Mouse (Mus musculus) kidney, postnatal 14 days (tissue): ENCODE measurements around the gene Igfbp4.

Experiments used
- DNase-seq: peaks from one replicate; pipeline ENCODE4 v3.0.0; 2022; ENCODE audit warnings: mixed read lengths

Gene Igfbp4

DNA sequence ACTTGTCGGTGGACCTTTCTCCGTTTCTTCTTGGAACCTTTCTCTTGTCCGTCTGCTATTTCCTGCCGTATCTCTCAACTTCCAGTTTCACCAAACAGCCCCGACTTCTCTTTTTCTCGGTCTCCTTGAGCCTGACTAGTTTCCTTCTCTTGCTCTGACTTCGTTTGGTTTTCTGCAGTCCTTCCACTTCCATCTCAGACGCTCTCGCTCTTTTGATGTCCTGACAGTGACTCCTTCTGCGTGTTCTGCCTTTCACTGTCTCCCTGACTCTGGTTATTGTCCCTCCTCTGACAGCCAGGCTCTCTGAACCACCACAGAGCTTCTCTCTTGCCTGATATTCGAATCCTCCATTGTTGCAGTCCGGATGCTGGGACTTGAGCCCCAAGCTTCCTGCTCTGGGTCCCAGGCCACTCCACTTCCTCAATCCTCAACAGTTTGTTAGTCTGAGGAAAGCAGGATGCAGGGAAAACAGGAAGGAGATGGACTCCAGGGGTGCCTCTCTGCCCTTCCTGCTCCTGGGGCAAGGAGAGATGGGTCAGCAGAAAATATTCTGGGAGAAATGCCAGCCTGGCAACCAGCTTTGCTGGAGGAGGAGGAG, 1.9 kb downstream of the Igfbp4 start:
- DNase-seq: peak; percentile 86

DNA sequence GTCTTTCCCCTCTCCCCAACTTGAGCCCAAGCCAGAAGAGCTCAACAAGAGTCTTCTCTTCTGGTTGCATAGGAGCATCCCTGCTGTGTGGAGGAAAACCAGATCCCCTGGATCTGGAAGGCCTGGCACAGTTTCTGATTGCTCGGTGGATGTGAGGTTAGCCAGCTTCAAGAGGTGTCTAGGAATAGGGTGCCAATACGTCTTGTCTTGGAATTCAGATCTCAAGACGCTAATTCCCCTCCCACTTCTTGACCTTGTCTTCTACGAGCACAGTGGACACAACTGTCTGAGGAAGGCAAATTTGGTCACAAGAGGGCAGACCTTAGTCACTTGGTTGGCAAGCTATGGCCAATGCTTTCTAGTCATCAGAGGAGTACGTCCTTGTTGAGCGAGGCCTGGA, 2.6 kb downstream of the Igfbp4 start:
- no peak for DNase-seq

DNA sequence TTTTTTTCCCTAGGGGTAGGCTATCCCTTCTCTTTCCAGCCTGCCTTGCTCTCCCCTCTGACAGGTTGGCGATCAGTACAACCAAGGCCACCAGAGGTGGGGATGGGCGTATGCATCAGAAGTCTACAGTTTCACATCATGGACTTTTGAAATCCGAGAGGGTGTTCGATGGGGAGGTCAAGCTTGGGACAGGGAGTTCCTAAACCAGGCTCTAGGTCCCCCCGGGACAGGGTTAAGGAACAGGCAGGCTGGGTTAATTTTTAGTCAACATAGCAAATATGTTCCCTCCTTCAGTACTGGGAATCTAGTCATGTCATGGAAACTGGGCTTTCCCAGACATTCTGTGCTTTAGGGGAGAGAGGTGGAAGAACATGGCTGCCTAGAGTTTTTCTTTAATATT, 3.3 kb downstream of the Igfbp4 start:
- DNase-seq: peak; percentile 79

DNA sequence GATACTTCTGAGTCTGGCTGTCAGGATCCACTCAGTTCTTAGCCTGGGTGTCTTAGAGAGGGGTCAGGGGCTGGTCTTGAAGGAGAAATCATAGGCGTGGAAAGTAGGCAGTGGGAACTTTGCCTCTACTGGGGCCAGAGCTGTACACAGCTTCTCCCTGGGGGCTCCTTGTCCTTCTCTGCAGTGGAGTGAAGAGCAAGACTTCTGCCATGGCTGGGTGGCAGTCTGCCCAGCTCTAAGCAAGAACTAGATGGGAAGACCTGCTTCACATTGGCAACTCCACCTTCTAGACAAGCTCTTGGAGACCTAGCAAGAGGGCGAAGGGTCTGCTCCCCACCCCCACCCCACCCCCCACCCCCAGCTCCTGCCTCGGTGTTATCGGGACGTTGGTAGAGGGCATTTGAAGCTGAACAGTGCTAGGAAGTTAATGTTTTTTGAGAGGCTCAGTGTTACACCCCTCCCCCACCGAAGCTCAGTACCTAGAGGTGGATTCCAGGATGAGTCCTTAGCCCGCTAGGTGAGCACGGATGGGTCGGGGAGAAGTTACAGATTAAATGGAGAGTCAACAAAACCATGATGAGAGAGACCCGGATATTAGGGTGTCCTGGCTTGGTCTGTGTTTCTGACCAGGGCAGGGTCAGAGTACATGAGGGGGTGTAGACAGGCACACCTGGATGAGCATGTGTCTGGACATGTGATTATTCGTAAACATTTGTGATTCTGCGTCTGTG, 4.3 kb downstream of the Igfbp4 start:
- peak; percentile 86 for DNase-seq

DNA sequence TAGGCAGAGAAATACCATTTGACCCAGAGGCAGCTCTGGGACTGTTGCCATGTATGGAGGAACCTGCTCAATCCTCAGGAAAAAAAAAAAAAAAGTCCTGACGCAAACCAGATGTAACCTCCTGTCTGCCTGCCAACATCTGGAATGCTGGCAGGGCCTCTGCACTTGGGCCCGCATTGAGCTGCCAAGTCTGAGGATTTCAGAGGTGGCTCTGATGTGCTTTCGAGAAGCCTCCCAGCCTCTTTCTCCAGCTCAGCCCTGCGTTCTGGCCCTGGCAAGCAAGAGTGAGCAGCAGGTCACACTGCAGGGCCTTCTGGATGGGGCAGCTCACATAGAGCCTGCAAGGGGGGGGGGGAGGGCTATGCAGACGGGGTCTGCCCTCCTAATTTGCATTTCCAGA, 6.1 kb downstream of the Igfbp4 start:
- DNase-seq: peak; percentile 81

DNA sequence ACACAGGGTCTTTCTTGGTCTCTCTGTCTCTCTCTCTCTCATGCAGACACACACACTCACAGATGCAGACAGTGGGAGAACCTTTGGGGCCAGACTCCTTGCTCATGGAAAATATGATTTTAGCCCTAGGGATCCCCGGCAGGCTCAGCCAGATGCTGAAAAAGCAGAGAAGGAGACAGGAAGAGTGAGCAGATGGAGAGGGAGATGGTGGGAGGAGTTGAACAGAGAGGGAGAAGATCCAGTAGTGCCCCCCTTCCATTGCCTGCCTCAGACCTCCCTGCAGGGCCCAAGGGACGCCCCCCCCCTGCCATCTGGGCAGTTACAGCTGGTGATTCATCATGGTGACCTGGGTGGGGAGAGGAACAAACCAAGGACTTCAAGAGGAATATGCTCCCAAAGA, 6.6 kb downstream of the Igfbp4 start:
- no peak for DNase-seq

DNA sequence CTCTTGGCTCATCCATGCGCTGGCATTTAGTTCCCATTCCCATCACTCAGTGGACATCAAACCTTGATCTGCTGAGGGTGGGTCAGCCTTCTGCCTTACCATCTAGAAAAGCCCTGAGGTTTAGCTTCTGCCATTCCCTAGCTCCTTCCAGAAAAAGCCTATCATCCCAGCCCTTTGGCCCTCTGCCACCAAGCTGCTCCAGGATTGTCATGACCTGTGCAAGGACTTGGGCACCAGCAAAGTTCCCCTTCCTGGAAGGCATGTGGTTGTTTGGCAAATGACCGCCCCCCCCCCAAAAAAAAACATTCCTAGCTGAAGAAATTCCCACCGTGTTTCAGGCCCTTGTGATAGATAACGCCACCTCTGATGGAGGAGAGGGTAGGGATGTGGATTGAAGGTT, 14.1 kb downstream of the Igfbp4 start:
- DNase-seq: peak; percentile 61

DNA sequence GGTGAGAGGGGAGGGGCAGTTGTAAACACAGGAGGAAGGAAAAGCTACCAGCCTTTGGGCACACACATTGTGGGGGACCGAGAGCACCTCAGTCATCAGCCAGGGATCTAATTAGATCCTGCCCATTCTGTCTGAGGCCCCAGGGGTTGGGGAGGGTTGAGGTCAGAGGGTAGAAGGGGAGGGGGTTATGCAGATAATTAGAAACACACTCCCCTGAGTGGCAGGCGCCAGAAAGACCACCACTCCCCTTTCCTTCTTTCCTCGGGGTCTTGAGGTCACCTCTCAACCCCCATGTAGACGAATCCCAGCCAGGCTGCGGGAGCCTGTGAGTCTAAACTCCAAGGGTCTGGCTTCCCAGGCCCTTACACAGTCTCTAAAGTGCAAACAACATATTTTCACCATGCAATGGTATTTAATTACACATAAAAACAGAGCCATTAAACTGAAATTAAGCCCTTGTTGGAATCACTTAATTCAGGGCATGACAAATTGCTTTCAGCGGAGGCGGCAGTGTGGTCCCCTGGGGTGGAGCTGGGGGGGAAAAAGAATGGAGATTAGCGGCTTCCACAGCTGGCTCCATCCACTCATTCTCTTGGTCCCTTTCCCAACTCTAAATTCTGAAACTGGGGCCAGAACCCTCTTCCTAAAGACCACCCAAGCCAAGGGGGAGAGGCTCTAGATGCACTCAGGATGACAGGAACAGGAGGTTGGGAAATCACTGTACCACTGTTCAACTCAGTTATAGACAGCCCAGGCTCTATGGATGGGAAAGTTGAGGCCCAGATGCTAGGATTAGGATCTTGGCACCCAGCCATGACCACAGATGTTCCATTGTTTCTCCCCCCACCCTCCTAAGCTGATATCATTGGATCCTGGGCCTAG, 14.8 kb downstream of the Igfbp4 start:
- peak; percentile 55 for DNase-seq

DNA sequence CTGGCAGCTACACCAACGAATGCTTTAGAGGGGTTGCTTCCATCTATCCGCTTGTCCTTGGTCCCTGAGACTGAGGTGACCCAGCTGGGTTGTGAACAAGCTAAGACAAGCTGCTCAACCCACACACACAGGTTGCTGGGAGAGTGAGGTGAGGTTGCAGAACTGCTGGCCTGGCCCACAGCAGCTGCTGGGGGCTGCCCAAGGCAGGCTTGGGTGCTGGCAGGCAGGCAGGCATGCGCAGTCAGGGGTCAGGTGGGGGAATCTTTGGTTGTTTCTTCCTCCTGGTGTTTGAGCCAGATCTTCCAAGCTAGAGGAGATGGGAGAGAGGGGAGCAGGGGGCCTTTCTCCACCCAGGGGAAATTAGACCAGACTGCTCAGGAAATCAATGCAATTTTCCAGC, 19.4 kb downstream of the Igfbp4 start:
- peak; percentile 58 for DNase-seq

DNA sequence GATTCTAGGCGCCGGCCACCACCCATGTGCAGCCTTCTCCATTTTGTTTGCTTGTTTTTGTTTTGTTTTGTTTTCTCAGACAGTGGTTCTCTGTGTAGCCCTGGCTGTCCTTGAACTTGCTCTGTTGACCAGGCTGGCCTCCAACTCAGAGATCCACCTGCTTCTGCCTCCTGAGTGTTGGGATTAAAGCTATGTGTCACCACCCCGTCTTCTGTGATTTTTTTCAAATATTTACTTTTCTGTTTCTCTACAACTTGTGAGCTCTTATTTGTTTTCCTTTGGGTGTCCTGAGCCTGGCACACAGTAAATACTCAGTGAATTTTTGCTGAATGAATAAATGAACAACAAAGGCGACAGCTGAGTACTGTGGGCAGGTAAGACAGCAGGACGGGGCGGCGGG, 21.6 kb downstream of the Igfbp4 start:
- no peak for DNase-seq

DNA sequence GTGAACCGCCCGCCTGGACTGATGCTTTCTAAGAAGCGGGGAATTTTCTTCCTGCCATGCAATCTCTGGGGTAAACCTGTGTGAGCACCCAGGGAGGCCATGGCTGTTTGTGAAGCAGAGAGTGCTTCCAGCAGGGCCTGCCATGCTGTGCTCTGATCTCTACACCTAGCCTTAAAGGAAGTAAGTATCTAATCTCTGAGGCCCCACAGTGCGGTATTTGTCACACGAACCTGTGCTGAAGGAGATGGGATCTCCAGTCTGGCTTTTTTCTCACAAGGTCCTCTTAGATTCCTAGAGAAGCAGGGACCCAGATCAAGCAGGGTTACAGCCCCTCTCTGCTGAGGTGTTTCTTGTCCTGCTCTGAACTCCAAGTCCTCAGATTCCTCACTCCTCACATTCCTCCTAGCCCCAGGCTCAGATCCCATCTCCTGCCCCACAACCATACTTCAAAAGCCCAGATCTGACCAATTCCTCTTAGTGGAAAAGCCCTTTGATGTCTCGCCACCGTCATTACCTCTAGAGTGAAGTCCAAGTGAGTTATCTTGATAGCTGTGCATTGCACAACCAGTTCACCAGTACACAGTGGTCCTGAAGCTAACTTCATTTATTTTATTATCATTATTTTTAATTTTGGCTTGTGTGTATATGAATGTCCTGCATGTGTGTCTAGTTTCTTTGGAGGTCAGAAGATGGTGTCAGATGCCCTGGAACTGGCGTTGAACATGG, 22.5 kb downstream of the Igfbp4 start:
- DNase-seq: no peak

DNA sequence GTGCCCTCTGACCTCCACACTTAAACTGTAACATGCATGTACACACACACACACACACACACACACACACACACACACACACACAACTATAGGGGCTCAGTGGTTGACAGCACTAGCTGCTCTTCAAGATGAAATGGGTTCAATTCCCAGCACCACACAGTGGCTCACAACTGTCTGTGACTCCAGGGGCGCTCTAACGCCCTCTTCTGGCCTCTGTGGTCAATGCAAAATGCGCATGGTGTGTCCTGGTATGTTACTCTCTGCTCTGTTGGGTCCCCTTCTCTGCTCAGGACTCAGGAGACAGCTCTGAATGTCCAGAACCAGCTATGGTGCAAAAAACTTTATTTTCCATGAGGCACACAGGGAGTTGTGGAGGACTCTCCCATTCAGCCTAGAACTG, 24.3 kb downstream of the Igfbp4 start:
- DNase-seq: no peak

DNA sequence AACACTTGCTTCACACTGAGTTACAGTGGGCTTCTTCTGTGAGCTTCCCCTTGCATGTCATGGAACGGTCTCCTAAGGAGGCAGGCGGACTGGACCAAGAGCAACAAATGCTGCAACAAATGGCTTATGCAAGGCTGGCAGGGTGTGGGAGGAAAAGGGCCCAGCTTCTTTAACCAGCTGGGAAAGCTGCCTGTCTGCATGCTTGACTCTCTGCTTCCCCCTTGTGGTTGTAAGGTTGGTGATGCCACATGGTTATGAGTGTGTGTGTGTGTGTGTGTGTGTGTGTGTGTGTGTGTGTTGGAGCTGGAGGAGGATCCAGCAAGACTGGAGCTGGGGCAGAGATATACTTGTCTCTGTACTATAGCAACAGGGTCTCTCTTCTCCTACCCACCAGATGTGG, 24.9 kb downstream of the Igfbp4 start:
- DNase-seq: peak; percentile 93

DNA sequence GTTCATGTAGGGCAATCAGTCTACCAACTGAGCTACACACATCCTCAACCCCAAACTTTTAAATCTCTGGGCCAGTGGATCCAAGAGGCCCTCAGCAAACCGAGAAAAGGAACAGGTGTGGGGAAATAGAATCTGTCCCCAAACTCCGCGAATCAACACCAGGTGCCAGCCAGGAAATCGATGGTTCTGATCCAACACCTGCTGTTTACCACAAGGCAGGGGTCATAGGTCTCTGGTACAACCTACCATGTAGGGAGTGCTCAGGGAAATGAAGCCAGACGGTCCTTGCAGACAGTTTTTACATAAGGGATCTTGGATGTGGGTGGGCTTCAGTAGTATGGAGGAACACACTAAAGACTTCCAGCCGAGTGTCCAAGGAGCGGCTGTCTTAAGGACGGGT, 26.5 kb downstream of the Igfbp4 start:
- no peak for DNase-seq

DNA sequence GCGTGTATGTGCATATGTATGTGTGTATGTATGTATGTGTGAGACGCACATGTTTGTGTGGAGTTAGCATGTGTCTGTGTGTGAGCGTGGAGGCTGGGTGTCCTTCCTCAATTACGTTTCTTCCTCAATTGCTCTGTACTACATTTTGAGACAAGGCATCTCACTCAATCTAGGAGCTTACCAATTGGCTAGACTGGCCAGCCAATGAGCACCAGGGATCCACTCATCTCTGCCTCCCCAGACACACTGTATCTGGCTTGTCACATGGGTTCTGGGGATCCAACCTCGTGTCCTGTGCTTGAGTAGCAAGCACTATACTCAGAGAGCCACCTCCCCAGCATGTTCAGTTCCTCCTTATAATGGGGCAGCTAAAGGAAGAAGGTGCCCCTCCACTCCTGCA, 27.4 kb downstream of the Igfbp4 start:
- DNase-seq: no peak

DNA sequence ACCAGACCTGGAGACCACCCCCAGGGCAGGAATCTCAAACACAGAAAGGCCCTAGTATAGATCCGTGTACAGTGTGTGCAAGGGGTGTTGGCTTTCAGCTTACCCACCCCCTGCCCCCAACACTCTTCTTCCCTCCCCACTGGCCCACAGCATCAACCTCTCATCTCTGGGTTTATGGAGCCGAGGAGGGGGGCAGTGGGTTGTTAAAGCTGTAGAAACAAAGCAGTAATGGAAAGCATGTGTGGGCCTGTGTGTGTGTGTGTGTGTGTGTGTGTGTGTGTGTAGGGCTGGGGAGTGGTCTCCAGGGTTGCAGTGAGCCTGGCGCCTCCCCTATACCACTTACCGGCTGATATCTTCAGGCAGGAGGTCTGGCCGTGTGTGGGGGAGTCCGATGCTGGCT, 30.8 kb downstream of the Igfbp4 start:
- no peak for DNase-seq

DNA sequence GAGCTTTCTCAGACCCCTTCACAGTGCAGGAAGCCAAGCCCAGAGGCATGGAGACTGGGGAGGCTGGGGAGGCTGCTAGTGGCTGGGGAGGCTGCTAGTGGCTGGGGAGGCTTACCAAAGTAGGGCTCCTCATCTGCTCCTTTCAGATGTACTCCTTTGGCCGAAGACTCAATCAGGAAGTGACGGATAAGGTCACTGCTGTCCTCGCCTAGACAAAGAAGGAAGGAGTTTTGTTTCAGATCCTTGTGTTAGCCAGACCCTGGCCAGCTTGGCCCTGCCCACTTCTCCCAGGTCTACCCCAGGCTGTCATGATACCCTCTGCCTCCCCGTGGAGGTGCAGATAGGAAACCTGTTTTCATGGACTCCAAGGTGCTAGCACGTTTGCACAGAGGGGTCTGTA, 32.7 kb downstream of the Igfbp4 start:
- no peak for DNase-seq

DNA sequence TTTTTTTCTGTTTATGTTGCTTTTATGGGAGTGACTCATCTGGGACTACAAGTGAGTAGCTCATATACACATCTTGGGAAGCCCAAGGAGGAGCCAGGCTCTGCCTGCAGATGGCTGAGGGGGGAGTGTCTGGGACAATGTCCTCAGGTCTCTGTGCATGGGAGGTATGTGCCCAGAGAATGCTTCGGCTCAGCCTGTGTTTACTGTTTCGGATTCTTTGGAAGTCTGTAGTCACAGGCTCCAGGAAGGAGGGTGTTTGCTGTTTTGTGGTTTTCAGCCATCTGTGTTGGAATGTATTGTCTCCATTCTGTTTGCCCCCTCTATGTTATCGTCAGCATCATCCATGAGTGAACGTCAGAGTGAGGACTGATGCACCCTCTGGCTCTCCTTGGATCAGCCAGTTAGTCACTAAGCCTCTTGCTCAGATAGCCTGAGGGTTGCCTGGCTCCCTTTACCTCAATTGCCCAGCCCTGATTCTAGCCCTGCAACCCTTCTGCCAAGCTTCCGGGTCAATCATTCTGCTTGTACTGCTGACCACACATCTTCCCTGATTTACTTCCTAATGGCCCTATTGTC, 35.8 kb downstream of the Igfbp4 start:
- no peak for DNase-seq

DNA sequence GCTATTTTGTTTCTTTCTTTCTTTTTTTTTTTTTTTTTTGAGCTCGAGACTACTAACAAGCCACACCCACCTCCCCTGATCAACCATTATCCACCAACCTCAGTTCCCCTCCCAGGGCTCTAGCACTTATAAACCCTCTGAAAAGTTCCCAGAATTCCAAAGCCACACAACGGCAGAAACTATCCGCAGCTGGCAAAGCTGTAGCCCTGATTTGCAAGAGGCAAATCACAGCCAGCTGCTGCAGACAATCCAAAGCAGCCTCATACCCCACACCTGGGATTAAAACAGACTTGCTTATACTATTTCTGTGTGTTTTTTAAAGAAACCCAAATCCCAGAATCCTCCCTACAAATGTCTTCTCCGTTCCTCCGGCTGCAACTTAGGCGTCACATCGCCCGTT, 36.8 kb downstream of the Igfbp4 start:
- no peak for DNase-seq

DNA sequence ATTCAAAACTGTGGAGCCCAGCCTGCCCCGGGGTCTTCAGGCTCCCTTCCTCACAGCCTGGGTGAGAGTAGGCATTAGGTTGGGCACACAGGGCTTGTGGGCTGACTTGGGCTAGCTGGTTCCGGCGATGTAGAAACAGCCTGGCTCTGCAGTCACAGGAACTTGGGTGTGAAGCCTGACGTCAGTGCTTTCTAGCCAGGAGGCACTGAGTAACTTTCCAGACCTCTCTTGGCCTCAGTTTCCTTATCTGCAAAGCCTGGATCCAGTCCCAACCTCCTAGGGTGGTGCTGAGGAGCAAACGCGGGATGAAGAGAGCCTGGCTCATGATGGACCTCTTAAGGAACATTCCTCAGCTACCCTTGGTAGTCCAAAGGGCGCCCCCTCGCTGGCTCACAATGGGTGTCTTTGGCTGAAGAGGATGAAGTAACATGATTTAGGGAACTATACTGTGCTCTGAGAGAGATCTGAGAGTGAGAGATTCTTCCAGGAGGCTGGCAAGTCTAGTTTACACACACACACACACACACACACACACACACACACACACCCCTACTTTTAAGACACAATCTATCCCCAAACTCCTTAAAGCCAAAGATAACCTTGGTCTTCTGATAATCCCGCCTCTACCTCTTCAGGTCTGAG, 40.0 kb downstream of the Igfbp4 start:
- DNase-seq: no peak

DNA sequence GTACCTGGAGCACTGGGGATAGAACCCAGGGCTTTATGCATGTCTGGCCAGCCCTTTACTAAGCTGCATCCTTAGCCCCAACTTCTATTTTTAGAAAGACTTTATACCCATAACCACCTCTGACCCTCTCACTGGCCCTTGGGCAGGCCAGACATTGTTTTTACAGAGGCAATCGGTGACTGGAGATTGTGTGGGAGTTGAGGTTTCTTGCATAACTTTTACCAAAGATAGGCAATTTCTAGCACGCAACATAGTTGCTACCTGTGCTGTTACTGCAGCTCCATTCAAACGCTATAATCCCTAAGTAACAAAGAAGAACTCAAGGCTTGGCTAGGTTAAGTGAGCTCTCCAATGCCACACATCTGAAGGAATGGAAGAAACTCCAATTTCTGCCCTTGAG, 40.5 kb downstream of the Igfbp4 start:
- DNase-seq: no peak

DNA sequence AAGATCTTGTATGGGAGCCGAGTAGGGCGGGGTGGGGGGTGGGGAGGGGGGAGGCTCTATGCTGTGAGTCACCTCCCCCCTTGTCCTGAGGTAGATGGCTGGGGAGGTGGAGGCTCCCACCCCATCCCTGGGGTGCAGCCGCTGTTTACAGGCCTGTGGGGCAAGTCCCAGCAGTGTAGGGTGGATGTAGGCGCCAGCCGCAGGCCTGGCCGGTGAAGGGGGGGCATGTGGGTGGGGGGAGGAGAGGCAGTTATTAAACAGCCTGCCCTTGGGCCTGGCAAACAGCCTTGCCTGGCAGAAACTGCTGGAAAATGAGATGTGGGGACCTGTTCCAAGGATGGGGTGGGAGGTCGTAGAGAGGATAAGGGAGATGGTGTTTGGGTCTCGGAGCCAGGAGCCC, 41.1 kb downstream of the Igfbp4 start:
- no peak for DNase-seq
